Mouse (Mus musculus) myocyte (in vitro differentiated cells): ENCODE measurements around the gene Sox5. TPM values are rescaled to one million over a fixed set of nuclear protein-coding genes. Genes with fewer than 3 reads are reported as not detected.

Source experiments
- H3K27me3 ChIP-seq: one replicate; pipeline ENCODE4 v1.6.1; 2011; ENCODE audit not compliant: control insufficient read depth, insufficient read depth, insufficient read length
- H3K36me3 ChIP-seq: one replicate; pipeline ENCODE4 v1.6.1; 2011; ENCODE audit not compliant: control insufficient read depth, insufficient read depth
- H3K4me2 ChIP-seq: one replicate; pipeline ENCODE4 v1.6.1; 2011; ENCODE audit warnings: low read depth, control low read depth
- H3K4me3 ChIP-seq: one replicate; pipeline ENCODE4 v1.5.1; 2011; ENCODE audit warnings: mild to moderate bottlenecking, control low read depth, moderate library complexity
- H3K79me2 ChIP-seq: one replicate; pipeline ENCODE4 v1.6.1; 2011; ENCODE audit not compliant: control insufficient read depth, insufficient read depth
- H3ac ChIP-seq: one replicate; pipeline ENCODE4 v1.6.1; 2011; ENCODE audit not compliant: control insufficient read depth, insufficient read length
- MYOD1 ChIP-seq, 3 experiments: IDR thresholded peaks; one replicate each; pipeline ENCODE4 v1.6.1; 2011; ENCODE audit warnings: control low read depth in 2 of 3, low read depth in 2 of 3, mild to moderate bottlenecking in 2 of 3, moderate library complexity in 1 of 3; ENCODE audit not compliant: insufficient read length in 2 of 3, control insufficient read depth in 1 of 3
- POLR2A ChIP-seq: IDR thresholded peaks from one replicate; pipeline ENCODE4 v1.6.1; 2011; ENCODE audit warnings: low read depth, mild to moderate bottlenecking, control low read depth, moderate library complexity; ENCODE audit not compliant: insufficient read length
- POLR2AphosphoS2 ChIP-seq: IDR thresholded peaks from one replicate; pipeline ENCODE4 v1.6.1; 2011; ENCODE audit warnings: low read depth, control low read depth; ENCODE audit not compliant: insufficient read length
- REST ChIP-seq: IDR thresholded peaks from one replicate; pipeline ENCODE4 v1.6.1; 2011; ENCODE audit warnings: mild to moderate bottlenecking, control low read depth, moderate library complexity; ENCODE audit not compliant: insufficient read depth, insufficient read length
- SRF ChIP-seq: IDR thresholded peaks from one replicate; pipeline ENCODE4 v1.6.1; 2011; ENCODE audit warnings: low read depth; ENCODE audit not compliant: control insufficient read depth, insufficient read length
- TCF12 ChIP-seq: IDR thresholded peaks from one replicate; pipeline ENCODE4 v1.6.1; 2011; ENCODE audit warnings: mild to moderate bottlenecking, control low read depth; ENCODE audit not compliant: poor library complexity, insufficient read depth, severe bottlenecking
- TCF3 ChIP-seq: IDR thresholded peaks from one replicate; pipeline ENCODE4 v1.6.1; 2011; ENCODE audit warnings: low read depth, control low read depth; ENCODE audit not compliant: insufficient read length
- USF1 ChIP-seq: IDR thresholded peaks from one replicate; pipeline ENCODE4 v1.6.1; 2011; ENCODE audit warnings: low read depth, mild to moderate bottlenecking, control low read depth, moderate library complexity
- polyA plus RNA-seq: library from polyadenylated mRNA; unstranded; fragments of >200 nt; fragmentation: generic; extraction: Trizol; gene quantifications from one replicate; pipeline ENCODE4 v1.2.1, GENCODE M21; 2012; ENCODE audit warnings: missing spikeins

Gene Sox5
- polyA plus RNA-seq, 1 experiment: 0.50 TPM

DNA sequence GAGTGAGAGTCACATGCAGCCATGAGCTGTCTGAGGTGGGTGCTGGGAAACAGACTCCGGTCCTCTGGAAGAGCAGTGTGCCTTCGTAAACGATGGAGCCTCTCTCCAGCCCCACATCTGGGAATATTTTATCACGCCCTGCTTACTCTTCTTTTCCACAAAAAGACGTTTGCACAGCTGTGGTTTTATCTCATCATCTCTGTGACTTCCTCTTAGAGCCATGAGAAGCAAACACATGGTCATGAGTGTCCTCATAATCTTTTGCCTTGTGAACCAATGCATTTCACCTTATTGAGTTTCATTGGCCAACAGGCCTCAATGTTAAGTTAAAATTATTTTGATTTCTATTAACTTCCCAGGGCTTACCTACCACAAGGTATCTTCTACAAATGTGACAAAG lies 994.4 kb downstream of the Sox5 start:
- no peaks in the 10 kb centered on the region for H3K79me2 ChIP-seq
- no peak overlapping the region for H3K4me2 ChIP-seq
- no peaks in the 10 kb centered on the region for H3K27me3 ChIP-seq
- no peak overlapping the region for H3K4me3 ChIP-seq
- no peak overlapping the region for H3ac ChIP-seq
- TF ChIP-seq TCF12: no peak
- no peak for TF ChIP-seq REST
- TF ChIP-seq POLR2A: no peak
- no peak for TF ChIP-seq POLR2AphosphoS2
- no peak for TF ChIP-seq MYOD1 (IDR thresholded peaks at IDR 0.05; ENCODE audit: control insufficient read depth in 1 of 3, insufficient read length in 2 of 3, low read depth in 2 of 3)
- no peak for TF ChIP-seq USF1
- TF ChIP-seq SRF: no peak
- H3K36me3 ChIP-seq: no peaks in the 10 kb centered on the region

- H3K4me3 ChIP-seq: no peak overlapping the region
- no peak overlapping the region for H3K4me2 ChIP-seq
- H3K36me3 ChIP-seq: no peaks in the 10 kb centered on the region
- H3K27me3 ChIP-seq: no peaks in the 10 kb centered on the region
- H3K79me2 ChIP-seq: no peaks in the 10 kb centered on the region
- H3ac ChIP-seq: no peak overlapping the region
- no peak for TF ChIP-seq POLR2A
- TF ChIP-seq TCF3: no peak
Measured at GRCm38 (mm10) chr6:143785685-143786084, 996.1 kb downstream of the Sox5 start.
